Mouse (Mus musculus) lung, embryonic 14.5 days (tissue): Measurements from ENCODE around the gene Paxx. TPM values are rescaled to one million over a fixed set of nuclear protein-coding genes. Genes with fewer than 3 reads are reported as not detected.

ENCODE experiments used
- ATAC-seq: fragments of 200-750 bp; cut with Nextera tagmentation; 2 replicates; pipeline ENCODE4 v1.8.0; 2017; ENCODE audit warnings: mild to moderate bottlenecking, moderate TSS enrichment, moderate library complexity; ENCODE audit not compliant: insufficient read depth
- DNase-seq: peaks from one replicate; pipeline ENCODE4 v3.0.0-alpha.2; 2015
- H3K27ac ChIP-seq: fragments of 300-500 bp; sonication (generic); 2 replicates; pipeline ENCODE4 v1.5.1; 2014; ENCODE audit warnings: low read depth, mild to moderate bottlenecking, moderate library complexity
- H3K27me3 ChIP-seq: fragments of 300-500 bp; sonication (generic); 2 replicates; pipeline ENCODE4 v1.6.1; 2014; ENCODE audit warnings: low read length, control low read depth; ENCODE audit not compliant: insufficient read depth
- H3K36me3 ChIP-seq: fragments of 300-500 bp; sonication (generic); 2 replicates; pipeline ENCODE4 v1.6.1; 2014; ENCODE audit warnings: control low read depth; ENCODE audit not compliant: insufficient read depth
- H3K4me1 ChIP-seq: fragments of 300-500 bp; sonication (generic); 2 replicates; pipeline ENCODE4 v1.6.1; 2014; ENCODE audit warnings: antibody characterized with exemption, control low read depth; ENCODE audit not compliant: insufficient read depth
- H3K4me2 ChIP-seq: fragments of 300-500 bp; sonication (generic); 2 replicates; pipeline ENCODE4 v1.6.1; 2014; ENCODE audit warnings: mild to moderate bottlenecking
- H3K4me3 ChIP-seq: fragments of 300-500 bp; sonication (generic); 2 replicates; pipeline ENCODE4 v1.5.1; 2014; ENCODE audit warnings: low read depth, low read length
- H3K9ac ChIP-seq: fragments of 300-500 bp; sonication (generic); 2 replicates; pipeline ENCODE4 v1.6.1; 2014
- H3K9me3 ChIP-seq: fragments of 300-500 bp; sonication (generic); 2 replicates; pipeline ENCODE4 v1.6.1; 2016; ENCODE audit warnings: low read depth, low read length, control low read depth
- CTCF ChIP-seq: IDR thresholded peaks from 2 replicates; pipeline ENCODE4 v1.5.1; 2016; ENCODE audit warnings: antibody characterized with exemption, low read depth
- WGBS: fragments of 180-500 bp; shearing (Covaris S2); extraction: QIAGEN DNeasy Blood & Tissue Kit; methylation state at CpG from one replicate; pipeline ENCODE4 v1.1.7; 2014; 5-methylcytosine and 5-hydroxymethylcytosine counted together
- polyA plus RNA-seq: library from polyadenylated mRNA; unstranded; fragments of >200 nt; fragmentation: Nextera tagmentation; extraction: Ambion mirVana; gene quantifications from 2 replicates; pipeline ENCODE4 v1.2.1, GENCODE M21; 2014

Paxx gene
- polyA plus RNA-seq, 1 experiment from 2014 or later: 15.8 TPM

DNA sequence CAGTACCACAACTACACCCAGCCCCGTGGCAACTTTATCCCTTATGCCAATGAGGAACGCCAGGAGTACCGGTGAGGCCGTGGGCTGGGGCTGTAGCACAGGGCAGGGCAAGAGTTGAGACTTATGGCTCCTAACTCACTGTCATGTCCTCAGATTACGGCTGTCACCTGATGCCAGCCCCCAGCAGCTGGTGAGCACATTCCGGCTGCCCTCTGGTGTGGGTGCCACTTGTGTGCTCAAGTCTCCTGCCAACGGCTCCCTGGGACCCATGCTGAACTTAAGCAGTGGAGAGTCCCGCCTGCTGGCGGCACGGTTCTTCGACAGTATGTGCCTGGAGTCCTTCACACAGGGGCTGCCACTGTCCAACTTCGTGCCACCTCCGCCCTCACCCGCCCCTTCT is 18.2 kb downstream of the Paxx start:
- H3K36me3 ChIP-seq: no peaks in the 10 kb centered on the region
- ATAC-seq (no peak), DNase-seq (no peak)
- H3K27ac ChIP-seq: no peak overlapping the region
- 86% methylated on average over 14 of the region's 14 CpGs for WGBS
- no peak overlapping the region for H3K9ac ChIP-seq
- no peaks in the 10 kb centered on the region for H3K9me3 ChIP-seq
- no peak overlapping the region for H3K4me2 ChIP-seq
- no peaks in the 10 kb centered on the region for H3K27me3 ChIP-seq
- H3K4me1 ChIP-seq: no peaks in the 10 kb centered on the region
- TF ChIP-seq CTCF: no peak
- H3K4me3 ChIP-seq: no peak overlapping the region

- H3K27ac ChIP-seq: no peak overlapping the region
- no peaks in the 10 kb centered on the region for H3K4me1 ChIP-seq
- no peak overlapping the region for H3K4me3 ChIP-seq
- H3K9ac ChIP-seq: no peak overlapping the region
- H3K4me2 ChIP-seq: no peak overlapping the region
- 80% methylated on average over 20 of the region's 20 CpGs for WGBS
- DNase-seq: no peak
- no peak for ATAC-seq
- TF ChIP-seq CTCF: no peak
- no peaks in the 10 kb centered on the region for H3K27me3 ChIP-seq
- H3K36me3 ChIP-seq: no peaks in the 10 kb centered on the region
- no peaks in the 10 kb centered on the region for H3K9me3 ChIP-seq
Measured at GRCm38 (mm10) chr2:25441067-25441466, 19.8 kb downstream of the Paxx start.

DNA sequence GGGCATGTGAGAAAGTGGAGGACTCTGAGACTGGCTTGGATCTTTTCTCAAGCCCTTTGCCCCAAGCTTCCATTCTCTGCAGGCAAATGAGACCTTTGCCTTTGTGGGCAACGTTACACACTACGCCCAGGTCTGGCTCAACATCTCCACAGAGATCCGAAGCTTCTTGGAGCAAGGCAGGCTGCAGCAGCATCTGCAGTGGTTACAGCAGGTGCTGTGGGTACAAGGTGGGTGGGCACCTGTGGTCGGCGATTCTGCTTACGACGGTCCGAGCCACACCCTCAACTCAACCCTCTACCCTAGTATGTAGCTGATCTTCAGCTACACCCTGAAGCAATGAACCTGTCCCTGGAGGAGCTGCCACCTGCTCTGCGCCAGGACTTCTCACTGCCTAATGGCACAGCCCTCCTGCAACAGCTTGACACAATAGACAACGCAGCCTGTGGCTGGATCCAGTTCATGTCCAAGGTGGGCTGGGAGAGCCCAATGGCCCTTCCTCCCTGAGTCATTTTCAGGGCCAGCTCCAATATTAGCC is 24.5 kb downstream of the Paxx start:
- ATAC-seq (no peak), DNase-seq (no peak)
- Histone ChIP-seq H3K4me1 (no peaks in the 10 kb centered on the region), H3K36me3 (no peaks in the 10 kb centered on the region), H3K4me3 (no peak overlapping the region), H3K4me2 (no peak overlapping the region), H3K9me3 (no peaks in the 10 kb centered on the region), H3K9ac (no peak overlapping the region), H3K27ac (no peak overlapping the region), H3K27me3 (no peaks in the 10 kb centered on the region)
- WGBS: 92% methylated on average over 10 of the region's 10 CpGs
- TF ChIP-seq CTCF: no peak

DNA sequence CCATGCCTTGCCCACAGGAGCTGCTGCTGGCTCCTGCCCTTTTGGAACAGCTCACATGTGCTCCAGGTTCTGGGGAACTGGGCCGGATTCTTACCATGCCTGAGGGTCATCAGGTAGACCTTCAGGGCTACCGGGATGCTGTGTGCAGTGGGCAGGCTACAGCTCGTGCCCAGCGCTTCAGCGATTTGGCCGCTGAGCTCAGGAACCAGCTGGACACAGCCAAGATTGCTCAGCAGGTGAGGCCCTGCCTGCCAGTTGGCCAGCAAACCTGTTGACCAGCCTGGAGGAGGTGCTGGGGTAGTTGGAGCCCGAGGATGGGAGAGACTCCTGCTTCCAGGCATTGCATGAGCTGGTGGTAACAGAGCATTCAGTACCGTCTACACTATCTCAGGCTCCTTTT is 26.6 kb downstream of the Paxx start:
- Histone ChIP-seq H3K4me3 (no peak overlapping the region), H3K9ac (no peak overlapping the region), H3K4me2 (no peak overlapping the region), H3K9me3 (no peaks in the 10 kb centered on the region), H3K27ac (no peak overlapping the region), H3K4me1 (no peaks in the 10 kb centered on the region), H3K36me3 (no peaks in the 10 kb centered on the region), H3K27me3 (peaks cover 10% of the 10 kb centered on the region)
- no peak for TF ChIP-seq CTCF
- ATAC-seq (no peak), DNase-seq (no peak)
- WGBS: 81% methylated on average over 8 of the region's 8 CpGs

DNA sequence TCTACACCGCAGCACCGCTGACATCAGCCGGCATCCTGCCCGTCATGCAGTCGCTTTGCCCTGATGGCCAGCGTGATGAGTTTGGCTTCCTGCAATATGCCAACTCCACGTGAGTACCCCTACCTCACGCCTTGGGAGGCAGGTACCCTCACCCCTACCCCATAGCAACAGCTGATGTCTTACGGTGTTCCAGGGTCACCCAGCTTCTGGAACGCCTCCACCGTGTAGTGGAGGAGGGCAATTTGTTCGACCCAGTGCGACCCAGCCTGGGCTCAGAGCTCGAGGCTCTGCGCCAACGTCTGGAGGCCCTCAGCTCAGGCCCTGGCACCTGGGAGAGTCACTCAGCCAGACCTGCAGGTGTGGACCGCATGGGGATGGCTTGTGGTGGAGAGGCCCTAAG is 27.8 kb downstream of the Paxx start:
- H3K27me3 ChIP-seq: peaks cover 16% of the 10 kb centered on the region
- no peak overlapping the region for H3K27ac ChIP-seq
- no peak overlapping the region for H3K4me3 ChIP-seq
- DNase-seq: no peak
- no peak overlapping the region for H3K9ac ChIP-seq
- H3K4me1 ChIP-seq: no peaks in the 10 kb centered on the region
- 84% methylated on average over 17 of the region's 17 CpGs for WGBS
- ATAC-seq: no peak
- H3K36me3 ChIP-seq: no peaks in the 10 kb centered on the region
- H3K4me2 ChIP-seq: no peak overlapping the region
- no peak for TF ChIP-seq CTCF
- no peaks in the 10 kb centered on the region for H3K9me3 ChIP-seq

DNA sequence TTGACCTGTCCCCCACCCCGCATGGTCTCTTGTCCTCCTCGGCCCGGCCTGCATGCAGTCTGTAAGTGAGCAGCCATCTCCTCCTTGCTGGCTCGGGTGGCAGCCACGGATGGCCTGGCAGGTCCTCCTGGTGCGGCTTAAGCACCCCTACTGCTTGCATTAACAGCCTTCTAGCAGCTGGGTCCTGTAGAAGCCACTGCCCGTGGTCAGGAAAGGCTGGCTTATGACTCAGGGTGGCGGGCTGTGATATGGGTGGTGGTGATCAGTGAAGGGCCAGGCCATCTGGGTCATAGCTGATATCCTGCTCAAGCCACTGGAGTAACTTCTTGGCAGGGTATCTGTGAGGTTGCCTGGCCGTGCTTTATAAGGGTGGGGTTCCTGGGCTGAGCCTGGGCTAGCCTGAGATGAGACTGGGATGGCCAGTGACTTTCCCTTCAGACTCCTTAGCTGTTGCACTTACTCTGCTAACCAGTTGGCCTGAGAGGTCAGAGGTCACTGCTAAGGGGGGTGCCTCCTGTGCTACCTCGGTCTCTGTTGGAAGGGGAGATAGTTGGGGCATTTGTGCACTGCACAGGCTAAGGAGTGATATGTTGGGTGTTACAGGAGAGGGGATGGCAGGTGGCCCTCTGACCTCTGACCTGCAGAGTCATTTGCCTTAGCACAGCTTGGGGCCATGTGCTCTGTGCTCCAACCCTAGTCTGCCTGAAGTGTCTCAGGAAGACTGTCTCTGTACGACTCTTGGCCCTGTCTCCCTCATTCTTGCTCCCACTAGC is 28.4 kb downstream of the Paxx start:
- no peak overlapping the region for H3K27ac ChIP-seq
- no peak overlapping the region for H3K4me2 ChIP-seq
- DNase-seq (no peak), ATAC-seq (no peak)
- H3K27me3 ChIP-seq: peaks cover 16% of the 10 kb centered on the region
- WGBS: 66% methylated on average over 11 of the region's 11 CpGs
- H3K4me3 ChIP-seq: no peak overlapping the region
- no peaks in the 10 kb centered on the region for H3K36me3 ChIP-seq
- H3K9me3 ChIP-seq: no peaks in the 10 kb centered on the region
- TF ChIP-seq CTCF: no peak
- no peak overlapping the region for H3K9ac ChIP-seq
- no peaks in the 10 kb centered on the region for H3K4me1 ChIP-seq

- H3K4me1 ChIP-seq: no peaks in the 10 kb centered on the region
- H3K4me3 ChIP-seq: no peak overlapping the region
- no peaks in the 10 kb centered on the region for H3K36me3 ChIP-seq
- H3K27ac ChIP-seq: no peak overlapping the region
- ATAC-seq (no peak), DNase-seq (no peak)
- WGBS: 74% methylated on average over 6 of the region's 6 CpGs
- no peaks in the 10 kb centered on the region for H3K9me3 ChIP-seq
- TF ChIP-seq CTCF: no peak
- no peak overlapping the region for H3K4me2 ChIP-seq
- H3K9ac ChIP-seq: no peak overlapping the region
- peaks cover 20% of the 10 kb centered on the region for H3K27me3 ChIP-seq
Measured at GRCm38 (mm10) chr2:25431308-25431855, 29.5 kb downstream of the Paxx start.
